Mouse (Mus musculus) bone marrow macrophage, adult 2 months (primary cell): ENCODE measurements around the gene Tubgcp3. TPM values are rescaled to one million over a fixed set of nuclear protein-coding genes. Genes with fewer than 3 reads are reported as not detected.
"Not testable (repeated sequence)": the region's sequence is repeated elsewhere in the genome, so short reads cannot be mapped to it uniquely, and the experiment has no call there.

Experiments
- H3K27ac ChIP-seq: 2 replicates; pipeline ENCODE4 v1.5.1; 2012; ENCODE audit warnings: low read depth, low read length; ENCODE audit not compliant: insufficient read depth
- H3K4me1 ChIP-seq: 2 replicates; pipeline ENCODE4 v1.6.1; 2012; ENCODE audit warnings: low read length; ENCODE audit not compliant: control insufficient read depth, insufficient read depth
- H3K4me3 ChIP-seq: 2 replicates; pipeline ENCODE4 v1.5.1; 2012; ENCODE audit warnings: mild to moderate bottlenecking, low read length, moderate library complexity; ENCODE audit not compliant: insufficient read depth
- CTCF ChIP-seq: IDR thresholded peaks from 2 replicates; pipeline ENCODE4 v1.5.1; 2012; ENCODE audit warnings: low read depth, mild to moderate bottlenecking, low read length, moderate library complexity
- POLR2A ChIP-seq: IDR thresholded peaks from 2 replicates; pipeline ENCODE4 v1.6.1; 2012; ENCODE audit warnings: mild to moderate bottlenecking, low read depth, low read length, borderline replicate concordance
- polyA plus RNA-seq: library from polyadenylated mRNA; stranded (reverse); fragments of >200 nt; gene quantifications from 2 replicates; pipeline ENCODE4 v1.2.4, GENCODE M21; 2012; ENCODE audit not compliant: missing spikeins, insufficient read depth, insufficient read length

Gene Tubgcp3
- polyA plus RNA-seq, 1 experiment = 34.3 TPM

DNA sequence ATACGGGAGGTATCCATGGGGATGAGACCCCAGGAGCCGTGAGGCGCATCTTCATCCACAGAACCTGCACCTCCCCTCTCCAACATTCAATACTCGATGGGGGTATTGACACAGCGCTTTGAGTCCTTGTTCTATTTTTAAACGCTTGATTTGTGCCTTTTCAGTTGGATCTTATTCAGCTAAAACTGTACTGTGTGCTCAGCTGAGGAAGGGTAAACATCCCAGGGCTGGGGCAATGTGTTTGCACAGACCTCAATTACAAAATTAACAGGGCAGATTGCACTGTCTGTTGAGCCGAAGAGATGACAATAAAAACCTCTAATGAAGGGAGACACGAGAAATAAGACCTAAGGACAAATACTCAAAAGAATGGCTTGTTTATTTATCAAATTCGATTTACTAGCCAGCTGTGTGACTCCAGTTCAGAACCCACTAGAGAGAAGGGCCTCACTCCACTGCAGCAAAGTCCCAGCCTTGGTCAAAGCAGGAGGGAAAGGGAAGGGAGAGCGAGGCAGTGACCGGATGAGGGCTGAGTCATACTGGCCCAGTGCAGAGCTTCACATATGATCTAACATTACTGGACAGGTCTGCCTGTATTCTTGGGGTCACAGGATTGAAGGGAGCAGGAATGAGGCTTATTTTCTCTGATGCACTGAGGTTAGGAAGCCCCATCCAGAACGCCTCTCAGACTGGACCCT, 62.1 kb downstream of the Tubgcp3 start:
- no peak for TF ChIP-seq CTCF
- TF ChIP-seq POLR2A = no peak
- no peak overlapping the region for H3K27ac ChIP-seq
- H3K4me1 ChIP-seq = no peaks in the 10 kb centered on the region
- H3K4me3 ChIP-seq = no peak overlapping the region

DNA sequence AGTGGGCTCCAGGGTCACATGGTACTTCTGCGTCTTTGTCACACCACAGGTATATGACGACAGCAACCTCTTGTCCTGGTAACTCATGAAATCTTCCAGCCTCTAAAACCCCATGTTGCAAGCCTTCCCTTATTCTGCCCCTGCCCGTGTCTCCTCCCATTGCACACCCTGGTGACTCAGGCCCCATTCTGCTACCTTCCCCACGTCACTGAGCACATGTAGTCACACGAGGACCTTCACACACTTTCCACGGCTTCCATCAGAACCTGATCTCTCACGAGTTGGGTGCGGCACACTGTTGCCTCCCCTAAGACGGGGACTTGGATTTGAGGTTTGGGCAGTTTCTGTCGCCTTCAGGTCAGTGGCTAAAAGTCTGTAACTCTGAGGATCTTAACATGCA, 63.2 kb downstream of the Tubgcp3 start:
- Histone ChIP-seq H3K4me1 (no peaks in the 10 kb centered on the region), H3K4me3 (no peak overlapping the region), H3K27ac (no peak overlapping the region)
- no peak for TF ChIP-seq CTCF
- TF ChIP-seq POLR2A = no peak

DNA sequence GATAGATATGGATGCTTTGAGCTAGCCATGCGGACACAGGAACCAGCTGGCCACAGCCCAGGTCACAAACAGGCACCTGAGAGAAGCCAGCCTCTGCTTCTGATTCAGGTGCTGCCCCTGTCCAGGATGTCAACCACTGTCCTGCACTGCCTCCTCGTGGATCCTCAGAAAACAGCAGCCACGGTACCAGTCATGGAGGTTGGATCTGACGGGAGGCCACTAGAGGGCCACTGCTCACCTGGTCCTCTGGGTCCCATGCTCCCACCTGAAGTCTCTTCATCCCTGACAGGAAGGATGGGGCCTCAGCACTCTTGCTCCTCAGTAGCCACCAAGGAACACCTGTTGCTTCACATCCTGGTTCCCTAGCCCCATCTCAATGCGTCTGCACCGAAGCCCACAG, 64.8 kb downstream of the Tubgcp3 start:
- TF ChIP-seq CTCF = peak; percentile 80
- TF ChIP-seq POLR2A = no peak
- no peak overlapping the region for H3K4me3 ChIP-seq
- no peaks in the 10 kb centered on the region for H3K4me1 ChIP-seq
- no peak overlapping the region for H3K27ac ChIP-seq

DNA sequence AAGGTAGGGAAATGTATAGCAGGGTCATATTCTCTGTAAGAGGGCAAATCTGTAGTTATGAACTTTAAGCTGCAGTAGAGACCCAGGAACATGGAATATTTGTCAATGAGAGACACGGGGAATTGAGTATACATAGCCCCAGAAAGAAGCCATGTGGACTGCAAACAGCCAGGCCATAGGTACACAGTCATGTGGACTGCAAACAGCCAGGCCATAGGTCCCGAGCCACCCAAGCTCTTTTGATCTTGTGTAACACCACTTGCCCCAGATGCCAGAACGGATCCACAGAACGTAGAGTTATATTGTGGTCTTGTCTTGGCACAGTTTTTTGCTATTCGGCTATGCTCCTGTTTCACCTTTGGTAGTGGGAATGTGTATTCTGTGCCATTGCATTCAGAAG, 88.3 kb downstream of the Tubgcp3 start:
- Histone ChIP-seq H3K27ac (no peak overlapping the region), H3K4me3 (no peak overlapping the region), H3K4me1 (no peaks in the 10 kb centered on the region)
- TF ChIP-seq CTCF (no peak), POLR2A (no peak)

DNA sequence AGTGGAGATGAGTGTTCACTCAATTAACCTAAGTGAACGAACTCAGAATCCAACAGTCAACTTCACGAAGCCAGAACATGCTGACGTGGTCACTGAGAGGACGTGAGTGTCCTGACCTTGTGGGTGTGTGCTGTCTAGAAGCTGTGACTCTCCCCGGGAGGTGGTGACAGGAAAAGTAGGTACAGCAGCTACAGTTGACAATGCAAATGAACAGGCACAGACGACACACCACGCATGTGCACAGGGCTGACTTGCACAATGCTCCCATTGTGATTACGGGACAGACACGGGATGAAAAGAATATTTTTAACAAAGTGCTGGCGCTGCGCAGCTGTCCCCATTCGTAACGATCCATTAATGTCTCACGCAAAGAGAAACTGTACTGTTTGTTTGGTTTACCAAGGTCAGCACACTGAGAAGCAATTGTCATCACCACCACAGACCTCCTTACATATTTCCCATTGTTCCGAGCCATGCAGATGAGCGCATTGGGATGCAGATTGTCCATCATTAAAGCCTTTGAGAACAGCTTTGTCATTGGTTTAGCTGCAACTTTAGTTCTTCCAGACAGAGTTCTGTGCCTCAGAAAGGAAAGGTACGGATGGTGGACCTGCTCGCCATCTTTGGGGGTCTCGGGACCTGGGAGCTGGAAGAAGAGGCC, 92.6 kb downstream of the Tubgcp3 start:
- not testable (repeated sequence) for H3K4me3 ChIP-seq, H3K27ac ChIP-seq, H3K4me1 ChIP-seq

DNA sequence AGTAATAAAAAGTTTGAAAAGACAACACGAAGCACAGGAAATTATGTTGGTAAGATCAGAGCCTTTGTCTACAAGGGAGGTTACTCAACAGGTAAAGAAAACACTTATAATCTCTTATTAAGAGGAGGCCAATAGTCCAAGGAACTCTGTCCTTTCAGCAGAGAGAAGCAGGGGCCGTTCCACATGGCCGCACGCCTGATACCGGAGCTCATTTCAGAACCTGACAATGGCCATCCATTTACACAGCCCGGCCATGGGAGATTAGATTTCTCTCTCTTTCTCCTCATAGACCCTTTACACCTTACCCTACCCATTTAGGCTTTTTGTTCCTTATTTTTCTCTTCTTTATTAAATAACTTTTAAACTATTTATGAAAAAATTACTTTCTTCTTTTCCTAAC, 95.3 kb downstream of the Tubgcp3 start:
- Histone ChIP-seq H3K4me1 (peaks cover 4% of the 10 kb centered on the region; the same call in 1 of the 2 replicates), H3K27ac (no peak overlapping the region), H3K4me3 (no peak overlapping the region)
- no peak for TF ChIP-seq CTCF
- TF ChIP-seq POLR2A = no peak

DNA sequence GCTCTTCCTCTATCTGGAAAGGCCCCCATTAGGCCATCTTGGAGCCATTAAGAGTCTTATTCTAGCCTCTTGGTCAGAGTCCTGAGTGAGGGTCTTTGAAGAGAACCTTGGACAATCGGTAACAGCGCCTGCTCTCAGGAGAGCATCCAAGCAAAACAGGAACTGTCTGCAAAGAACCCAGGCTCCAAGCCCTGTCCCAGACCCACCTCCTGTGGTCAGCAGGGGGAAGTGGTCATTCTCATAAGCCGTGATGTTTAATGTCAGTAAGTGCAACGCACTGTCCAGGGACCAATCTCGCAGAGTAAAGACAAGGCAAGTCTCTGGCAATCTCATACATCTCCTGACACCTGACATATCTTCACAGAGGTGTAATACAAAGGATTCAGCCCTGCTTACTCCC, 96.0 kb downstream of the Tubgcp3 start:
- TF ChIP-seq CTCF = no peak
- TF ChIP-seq POLR2A = no peak
- H3K4me1 ChIP-seq = peaks cover 4% of the 10 kb centered on the region; the same call in 1 of the 2 replicates
- H3K4me3 ChIP-seq = no peak overlapping the region
- H3K27ac ChIP-seq = no peak overlapping the region

DNA sequence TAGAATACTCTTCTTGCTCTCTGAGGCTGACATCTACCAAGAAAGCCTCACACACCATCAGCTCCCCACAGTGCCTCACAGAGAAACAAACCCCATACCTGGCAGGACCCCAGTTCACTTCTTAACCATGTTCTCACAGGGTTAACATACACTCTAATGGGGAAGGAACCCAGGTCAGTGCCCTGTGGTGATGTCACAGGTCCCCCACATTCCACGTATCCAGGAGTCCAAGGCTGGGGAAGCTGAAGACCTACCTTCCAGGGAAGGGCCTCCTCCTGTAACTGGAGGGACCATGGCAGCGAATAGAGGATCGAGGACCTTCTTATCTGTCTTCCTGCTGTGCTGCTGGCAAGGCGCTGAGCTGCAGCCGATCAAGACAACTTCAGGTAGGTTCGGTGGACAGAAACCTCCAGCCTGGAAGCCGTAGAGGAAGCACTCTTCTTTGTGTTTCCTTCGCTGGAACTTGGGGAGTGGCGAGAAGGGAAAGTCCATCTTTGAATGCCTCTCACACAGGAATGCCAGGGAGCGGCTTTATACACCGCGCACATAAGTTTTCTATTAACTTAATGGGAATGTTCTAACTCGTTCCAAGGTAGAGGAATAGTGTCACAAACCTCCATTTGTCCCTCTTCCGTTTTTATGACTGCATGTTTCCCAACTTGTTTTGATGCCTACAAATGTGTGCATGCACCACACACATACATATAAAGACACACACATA, 99.1 kb downstream of the Tubgcp3 start, which contains the start of gene Spaca7:
Spaca7 (plus strand) TSS at position 216 of the 721 bp plus-strand sequence.
- Histone ChIP-seq H3K4me1 (peaks cover 4% of the 10 kb centered on the region; the same call in 1 of the 2 replicates), H3K27ac (no peak within 1 kb of the TSS), H3K4me3 (no peak within 1 kb of the TSS)
- TF ChIP-seq POLR2A (no peak), CTCF (no peak)

DNA sequence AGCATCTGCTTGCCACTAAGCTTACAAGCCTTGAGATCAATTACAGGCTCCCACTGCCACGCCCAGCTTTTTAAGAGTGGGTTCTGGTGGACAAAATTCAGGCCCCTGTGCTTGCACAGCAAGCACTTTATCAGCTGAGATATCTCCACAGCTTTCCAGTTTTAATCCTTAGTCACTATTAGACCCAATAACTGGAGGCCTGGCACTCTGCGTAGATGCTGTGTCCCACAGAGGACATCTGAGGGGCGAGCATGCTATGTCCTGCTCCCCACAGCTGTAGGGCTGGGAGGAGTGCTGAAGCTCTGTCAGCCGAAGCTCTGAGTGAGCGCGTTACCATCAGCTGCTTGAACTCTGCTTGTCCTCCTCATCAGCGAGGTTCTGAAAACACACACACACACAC, 105.5 kb downstream of the Tubgcp3 start:
- H3K27ac ChIP-seq = no peak overlapping the region
- H3K4me1 ChIP-seq = no peaks in the 10 kb centered on the region
- H3K4me3 ChIP-seq = no peak overlapping the region
- no peak for TF ChIP-seq CTCF
- TF ChIP-seq POLR2A = no peak

DNA sequence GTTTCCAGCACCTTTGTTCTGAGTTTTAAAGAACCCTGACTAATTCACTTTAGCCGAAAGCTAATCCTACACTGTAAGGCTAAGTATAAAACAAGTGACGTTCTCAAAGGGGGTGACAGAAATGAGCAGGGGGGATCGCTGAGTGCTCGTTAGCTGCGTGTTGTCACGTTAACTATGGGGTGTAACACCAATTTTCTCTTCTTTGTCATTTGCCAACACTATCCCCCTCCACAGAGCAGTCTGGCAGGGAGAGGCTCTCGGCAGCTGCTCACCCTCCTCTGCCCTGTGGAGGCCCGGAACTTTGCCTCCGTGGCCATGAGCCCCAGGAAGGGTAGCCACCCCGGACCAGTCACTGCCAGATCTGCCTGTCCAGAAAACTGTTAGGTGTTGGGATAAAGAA, 106.6 kb downstream of the Tubgcp3 start:
- Histone ChIP-seq H3K4me3 (no peak overlapping the region), H3K4me1 (no peaks in the 10 kb centered on the region), H3K27ac (no peak overlapping the region)
- no peak for TF ChIP-seq CTCF
- no peak for TF ChIP-seq POLR2A
